Mouse (Mus musculus): ENCODE results near the gene Clic4. TPM values are rescaled to one million over a fixed set of nuclear protein-coding genes. Genes with fewer than 3 reads are reported as not detected.

Gene Clic4
- polyA plus RNA-seq, 1 experiment = not detected

GRCm38 (mm10) chr4:135256536-135257450, 15.8 kb downstream of the Clic4 start:
- 0 out of 2 replicates have a peak overlapping the region, but pooled peaks have one; percentile 21 for H3K27ac ChIP-seq (ENCODE audit: insufficient read depth, low read depth, low read length)
- TF ChIP-seq CTCF (IDR thresholded peaks at IDR 0.05; ENCODE audit: insufficient read depth, low read depth, low read length) (no peak), POLR2A (IDR thresholded peaks at IDR 0.05; ENCODE audit: insufficient read depth, low read depth, low read length) (no peak)
- 87% methylated on average over 11 of the region's 11 CpGs for WGBS
- H3K4me1 ChIP-seq (ENCODE audit: control insufficient read depth, insufficient read depth, low read length) = peaks cover 14% of the 10 kb centered on the region
- no peak overlapping the region for H3K4me3 ChIP-seq (ENCODE audit: insufficient read depth, low read depth, low read length)

- TF ChIP-seq POLR2A (IDR thresholded peaks at IDR 0.05; ENCODE audit: insufficient read depth, low read depth, low read length) (no peak), CTCF (IDR thresholded peaks at IDR 0.05; ENCODE audit: insufficient read depth, low read depth, low read length) (no peak)
- Histone ChIP-seq H3K4me1 (ENCODE audit: control insufficient read depth, insufficient read depth, low read length) (peaks cover 17% of the 10 kb centered on the region), H3K4me3 (ENCODE audit: insufficient read depth, low read depth, low read length) (no peak overlapping the region), H3K27ac (ENCODE audit: insufficient read depth, low read depth, low read length) (peak overlapping the region; percentile 86)
- WGBS = 18% methylated on average over 3 of the region's 3 CpGs
These were observed 17.8 kb downstream of the Clic4 start for GRCm38 (mm10) chr4:135254770-135255169.

- Histone ChIP-seq H3K4me1 (ENCODE audit: control insufficient read depth, insufficient read depth, low read length) (peaks cover 17% of the 10 kb centered on the region), H3K27ac (ENCODE audit: insufficient read depth, low read depth, low read length) (peak overlapping the region; percentile 86), H3K4me3 (ENCODE audit: insufficient read depth, low read depth, low read length) (no peak overlapping the region)
- TF ChIP-seq POLR2A (IDR thresholded peaks at IDR 0.05; ENCODE audit: insufficient read depth, low read depth, low read length) = no peak
- WGBS = 63% methylated on average over 4 of the region's 4 CpGs
These were observed 18.3 kb downstream of the Clic4 start for GRCm38 (mm10) chr4:135254321-135254720.

GRCm38 (mm10) chr4:135253239-135254039, 19.2 kb downstream of the Clic4 start:
- no peak overlapping the region for H3K27ac ChIP-seq (ENCODE audit: insufficient read depth, low read depth, low read length)
- TF ChIP-seq POLR2A (IDR thresholded peaks at IDR 0.05; ENCODE audit: insufficient read depth, low read depth, low read length) (no peak), CTCF (IDR thresholded peaks at IDR 0.05; ENCODE audit: insufficient read depth, low read depth, low read length) (no peak)
- 82% methylated on average over 12 of the region's 12 CpGs for WGBS

GRCm38 (mm10) chr4:135251801-135252200, 20.8 kb downstream of the Clic4 start:
- 63% methylated on average over 2 of the region's 2 CpGs for WGBS
- Histone ChIP-seq H3K4me1 (ENCODE audit: control insufficient read depth, insufficient read depth, low read length) (peaks cover 22% of the 10 kb centered on the region), H3K27ac (ENCODE audit: insufficient read depth, low read depth, low read length) (no peak overlapping the region), H3K4me3 (ENCODE audit: insufficient read depth, low read depth, low read length) (no peak overlapping the region)
- TF ChIP-seq POLR2A (IDR thresholded peaks at IDR 0.05; ENCODE audit: insufficient read depth, low read depth, low read length) = no peak
- no peak for TF ChIP-seq CTCF (IDR thresholded peaks at IDR 0.05; ENCODE audit: insufficient read depth, low read depth, low read length)

More at GRCm38 (mm10) chr4:135253239-135254039, 19.2 kb downstream of the Clic4 start:
- Histone ChIP-seq H3K4me3 (ENCODE audit: insufficient read depth, low read depth, low read length) (no peak overlapping the region), H3K4me1 (ENCODE audit: control insufficient read depth, insufficient read depth, low read length) (peaks cover 13% of the 10 kb centered on the region)

GRCm38 (mm10) chr4:135248250-135249018, 24.2 kb downstream of the Clic4 start:
- TF ChIP-seq POLR2A (IDR thresholded peaks at IDR 0.05; ENCODE audit: insufficient read depth, low read depth, low read length) (no peak), CTCF (IDR thresholded peaks at IDR 0.05; ENCODE audit: insufficient read depth, low read depth, low read length) (no peak)
- H3K4me3 ChIP-seq (ENCODE audit: insufficient read depth, low read depth, low read length) = no peak overlapping the region
- 65% methylated on average over 9 of the region's 9 CpGs for WGBS
- peak overlapping the region; percentile 85 for H3K27ac ChIP-seq (ENCODE audit: insufficient read depth, low read depth, low read length)
- H3K4me1 ChIP-seq (ENCODE audit: control insufficient read depth, insufficient read depth, low read length) = peaks cover 22% of the 10 kb centered on the region

- no peak for TF ChIP-seq CTCF (IDR thresholded peaks at IDR 0.05; ENCODE audit: insufficient read depth, low read depth, low read length)
- no peak for TF ChIP-seq POLR2A (IDR thresholded peaks at IDR 0.05; ENCODE audit: insufficient read depth, low read depth, low read length)
- 26% methylated on average over 23 of the region's 23 CpGs for WGBS
- Histone ChIP-seq H3K4me3 (ENCODE audit: insufficient read depth, low read depth, low read length) (no peak overlapping the region), H3K27ac (ENCODE audit: insufficient read depth, low read depth, low read length) (peak overlapping the region; percentile 85), H3K4me1 (ENCODE audit: control insufficient read depth, insufficient read depth, low read length) (peaks cover 20% of the 10 kb centered on the region)
These were observed 25.5 kb downstream of the Clic4 start for GRCm38 (mm10) chr4:135246866-135247756.

Data from olfactory bulb, adult 2 months (tissue).